Mouse (Mus musculus): Measurements from ENCODE around the gene Prss23.

GRCm38 (mm10) chr7:89555170-89555569 is 28.2 kb upstream of the Prss23 start:
- TF ChIP-seq CTCF (IDR thresholded peaks at IDR 0.05) = no peak
- no peak for TF ChIP-seq EP300 (IDR thresholded peaks at IDR 0.05; ENCODE audit: insufficient read depth, low read depth, low read length)
- TF ChIP-seq POLR2A (IDR thresholded peaks at IDR 0.05; ENCODE audit: insufficient read depth, low read depth, low read length) = no peak

All from heart, adult 2 months (tissue).